Mouse (Mus musculus) thymus, adult 2 months (tissue): ENCODE data around the gene Hist1h3c.

Source experiments
- CTCF ChIP-seq: fragments of 200-500 bp; IDR thresholded peaks from 2 replicates; pipeline ENCODE4 v1.5.1; 2012; ENCODE audit warnings: mild to moderate bottlenecking, control low read depth, low read length, moderate library complexity, borderline replicate concordance; ENCODE audit not compliant: control insufficient read depth, poor library complexity, insufficient read depth; ENCODE audit errors: extremely low read depth
- POLR2A ChIP-seq: fragments of 200-500 bp; IDR thresholded peaks from 2 replicates; pipeline ENCODE4 v1.6.1; 2012; ENCODE audit warnings: mild to moderate bottlenecking, low read length, control low read depth, moderate library complexity; ENCODE audit not compliant: control insufficient read depth, poor library complexity, insufficient read depth; ENCODE audit errors: extremely low read depth

GRCm38 (mm10) chr13:23710374-23711089, 34.9 kb downstream of the Hist1h3c start, which contains the start of gene Hfe:
- no peak for TF ChIP-seq CTCF
- peak; percentile 50; the same call in 1 of the 2 replicates for TF ChIP-seq POLR2A
